Mouse (Mus musculus): ENCODE results near the gene Ctdsp1. TPM values are rescaled to one million over a fixed set of nuclear protein-coding genes. Genes with fewer than 3 reads are reported as not detected.

Gene Ctdsp1
- 82.4 and 85.4 TPM in 2 replicates for polyA plus RNA-seq (2015; fragmentation: Nextera tagmentation; extraction: Ambion mirVana)

DNA sequence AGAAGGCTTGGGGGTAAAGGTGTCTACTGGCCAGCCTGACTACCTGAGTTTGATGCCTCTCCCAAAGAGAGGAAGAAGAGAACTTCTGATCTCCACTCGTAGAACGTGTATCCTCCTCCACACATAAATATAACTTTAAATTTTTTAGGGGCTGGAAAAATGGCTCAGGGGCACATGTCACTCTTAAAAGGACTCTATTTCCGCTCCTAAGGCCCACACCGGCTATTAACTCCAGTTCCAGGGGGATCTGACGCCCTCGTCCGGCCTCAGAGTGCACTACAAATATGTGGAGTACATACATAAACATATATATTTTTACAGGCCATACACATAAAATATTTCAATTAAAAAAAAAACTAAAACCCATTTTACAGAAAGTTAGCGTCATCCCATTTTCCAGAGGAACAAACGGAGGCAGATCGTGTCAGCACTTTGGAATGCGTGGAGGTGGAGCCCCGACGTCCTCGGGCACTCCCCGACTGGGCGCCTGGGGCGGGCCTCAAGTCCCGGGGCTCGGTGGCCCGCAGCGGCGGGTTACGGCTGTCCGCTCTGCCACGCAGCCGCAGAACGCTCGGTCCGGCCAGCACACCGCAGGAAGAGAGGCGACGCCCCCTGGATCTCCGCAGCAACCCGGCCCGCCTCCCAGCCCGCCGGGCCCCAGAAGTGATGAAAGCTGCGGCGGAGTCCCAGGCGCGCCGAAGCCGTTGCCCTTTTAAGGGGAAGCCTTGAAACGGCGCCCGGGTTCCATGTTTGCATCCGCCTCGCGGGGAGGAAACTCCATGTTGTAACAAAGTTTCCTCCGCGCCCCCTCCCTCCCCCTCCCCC lies at the start of gene Ctdsp1:
TSS of gene Ctdsp1 (plus strand) at position 586 of the 825 bp plus-strand sequence.
- H3K4me1 ChIP-seq: peaks cover 61% of the 10 kb centered on the region
- peak within 1 kb of the TSS; percentile 95 for H3K9ac ChIP-seq
- H3K27ac ChIP-seq: peak within 1 kb of the TSS; percentile 99
- 2% methylated on average over 49 of the region's 51 CpGs for WGBS
- peak within 1 kb of the TSS; percentile 74 for H3K4me2 ChIP-seq
- H3K4me3 ChIP-seq: peak within 1 kb of the TSS; percentile 95
- peak; percentile 79 for ATAC-seq (ENCODE audit: insufficient number of reproducible peaks, low FRiP score, low TSS enrichment, low read depth)
- H3K27me3 ChIP-seq: no peaks in the 10 kb centered on the region
- H3K9me3 ChIP-seq: no peaks in the 10 kb centered on the region
- peaks cover 24% of the 10 kb centered on the region for H3K36me3 ChIP-seq

DNA sequence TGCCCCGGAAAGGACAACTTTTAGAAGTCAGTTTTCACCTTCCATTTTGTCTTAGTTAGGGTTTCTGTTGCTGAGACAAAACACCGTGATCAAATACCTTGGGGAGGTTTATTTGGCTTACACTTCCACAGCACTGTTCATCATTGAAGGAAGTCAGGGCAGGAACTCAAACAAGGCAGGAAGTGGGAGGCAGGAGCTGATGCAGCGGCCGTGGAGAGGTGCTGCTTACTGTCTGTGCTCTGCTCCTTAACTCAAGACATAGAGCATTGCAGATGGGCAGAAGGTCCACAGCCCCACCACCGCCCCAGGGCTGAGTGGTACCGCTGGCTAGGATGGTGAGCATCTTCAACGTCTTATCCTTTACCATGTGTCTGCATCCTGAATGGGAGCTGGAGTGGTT lies 49.4 kb upstream of the Ctdsp1 start:
- H3K27me3 ChIP-seq: no peaks in the 10 kb centered on the region
- H3K4me1 ChIP-seq: peaks cover 17% of the 10 kb centered on the region; the same call in 1 of the 2 replicates
- no peak overlapping the region for H3K4me2 ChIP-seq
- no peaks in the 10 kb centered on the region for H3K9me3 ChIP-seq
- ATAC-seq (ENCODE audit: insufficient number of reproducible peaks, low FRiP score, low TSS enrichment, low read depth): no peak
- WGBS: 84% methylated on average over 7 of the region's 7 CpGs
- H3K4me3 ChIP-seq: no peak overlapping the region
- no peak overlapping the region for H3K9ac ChIP-seq
- H3K27ac ChIP-seq: no peak overlapping the region
- H3K36me3 ChIP-seq: no peaks in the 10 kb centered on the region

DNA sequence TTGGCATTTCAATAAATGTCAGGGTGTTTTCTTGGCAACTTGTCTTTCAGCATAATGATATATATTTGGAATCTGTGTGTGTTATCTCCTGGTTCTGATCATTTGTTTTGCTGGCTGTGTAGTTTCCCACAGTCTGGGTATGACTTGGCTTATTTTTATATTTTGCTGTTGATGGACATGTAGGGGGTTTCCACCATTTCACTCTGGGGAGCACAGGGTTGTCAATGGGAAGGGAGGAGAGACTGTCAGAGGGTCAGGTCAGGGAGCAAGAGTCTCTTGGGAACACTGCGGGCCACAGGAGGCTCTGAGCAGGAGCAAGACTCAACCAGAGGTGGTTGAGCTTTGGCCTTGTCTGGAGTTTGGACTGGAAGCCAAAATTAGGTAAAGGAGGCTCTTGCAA lies 49.0 kb upstream of the Ctdsp1 start:
- ATAC-seq (ENCODE audit: insufficient number of reproducible peaks, low FRiP score, low TSS enrichment, low read depth): no peak
- Histone ChIP-seq H3K4me3 (no peak overlapping the region), H3K27ac (no peak overlapping the region)

DNA sequence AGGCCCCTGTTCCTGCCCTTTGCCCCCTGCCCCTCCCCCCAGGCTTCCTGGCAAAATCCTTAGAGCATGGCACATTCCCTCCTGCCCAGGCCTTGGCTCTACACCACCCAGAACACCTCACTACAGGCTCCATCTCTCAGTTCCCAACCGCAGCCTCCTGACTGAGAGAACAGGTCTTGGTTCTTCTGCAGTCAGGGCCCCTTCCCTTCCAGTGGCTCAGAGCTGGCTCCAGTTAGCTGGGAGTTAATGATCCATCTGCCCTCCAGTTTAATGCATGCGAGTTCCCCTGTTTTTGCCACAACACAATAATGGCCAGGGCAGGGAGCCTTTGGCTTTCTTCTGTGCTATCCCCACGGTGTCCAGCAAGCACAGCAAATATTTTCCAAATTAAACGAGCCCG lies 48.1 kb upstream of the Ctdsp1 start:
- Histone ChIP-seq H3K27ac (no peak overlapping the region), H3K36me3 (0 out of 2 replicates have a peak, but pooled peaks cover 5% of the 10 kb centered on the region), H3K4me1 (peaks cover 12% of the 10 kb centered on the region; the same call in 1 of the 2 replicates), H3K4me2 (no peak overlapping the region), H3K4me3 (no peak overlapping the region), H3K9ac (no peak overlapping the region), H3K27me3 (no peaks in the 10 kb centered on the region), H3K9me3 (no peaks in the 10 kb centered on the region)
- ATAC-seq (ENCODE audit: insufficient number of reproducible peaks, low FRiP score, low TSS enrichment, low read depth): no peak
- 63% methylated on average over 5 of the region's 5 CpGs for WGBS

More for the DNA sequence above, 49.0 kb upstream of the Ctdsp1 start:
- H3K27me3 ChIP-seq: no peaks in the 10 kb centered on the region
- 0 out of 2 replicates have a peak, but pooled peaks cover under 1% of the 10 kb centered on the region for H3K36me3 ChIP-seq
- no peak overlapping the region for H3K4me2 ChIP-seq
- WGBS: 92% methylated on average over 1 of the region's 1 CpGs
- peaks cover 17% of the 10 kb centered on the region; the same call in 1 of the 2 replicates for H3K4me1 ChIP-seq
- no peak overlapping the region for H3K9ac ChIP-seq
- no peaks in the 10 kb centered on the region for H3K9me3 ChIP-seq

DNA sequence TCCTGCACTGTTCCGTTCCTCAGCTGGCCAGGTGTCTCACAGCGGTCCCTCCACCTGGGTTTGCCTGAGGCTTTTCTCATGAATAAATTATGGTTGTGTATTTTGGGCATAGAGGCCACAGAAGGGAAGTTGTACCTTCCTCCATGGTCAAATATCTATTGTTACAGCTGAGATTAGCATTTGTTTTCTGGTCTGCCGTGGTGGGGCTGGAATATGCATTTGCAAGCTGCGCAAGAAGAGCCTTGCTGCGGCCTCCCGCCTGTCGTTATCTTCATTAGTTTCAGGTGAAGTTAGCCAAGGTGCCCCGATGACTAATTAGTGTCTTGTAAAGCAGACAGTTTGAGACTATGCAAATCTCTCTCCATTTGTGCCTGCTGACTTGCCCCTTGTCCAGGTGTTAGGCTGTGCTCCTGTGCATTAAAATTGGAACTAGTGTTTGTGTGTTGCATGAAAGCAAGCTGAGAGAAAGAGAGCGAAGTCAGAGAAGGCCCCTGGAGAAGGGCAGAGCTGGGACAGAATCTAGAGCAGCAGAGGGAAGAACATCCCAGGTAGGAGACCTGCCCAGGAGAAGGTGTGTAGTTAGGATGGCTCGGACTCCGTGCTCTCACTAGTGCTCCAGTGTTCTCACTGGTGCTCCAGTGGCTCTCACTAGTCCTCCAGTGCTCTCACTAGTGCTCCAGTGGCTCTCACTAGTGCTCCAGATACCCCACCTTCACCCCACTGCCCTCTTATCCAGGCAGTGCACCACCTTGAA lies 47.0 kb upstream of the Ctdsp1 start:
- Histone ChIP-seq H3K9ac (no peak overlapping the region), H3K36me3 (peaks cover 10% of the 10 kb centered on the region), H3K4me3 (no peak overlapping the region), H3K27ac (no peak overlapping the region), H3K4me2 (no peak overlapping the region), H3K9me3 (no peaks in the 10 kb centered on the region), H3K27me3 (no peaks in the 10 kb centered on the region), H3K4me1 (peaks cover 8% of the 10 kb centered on the region; the same call in 1 of the 2 replicates)
- ATAC-seq (ENCODE audit: insufficient number of reproducible peaks, low FRiP score, low TSS enrichment, low read depth): no peak
- 67% methylated on average over 11 of the region's 11 CpGs for WGBS

DNA sequence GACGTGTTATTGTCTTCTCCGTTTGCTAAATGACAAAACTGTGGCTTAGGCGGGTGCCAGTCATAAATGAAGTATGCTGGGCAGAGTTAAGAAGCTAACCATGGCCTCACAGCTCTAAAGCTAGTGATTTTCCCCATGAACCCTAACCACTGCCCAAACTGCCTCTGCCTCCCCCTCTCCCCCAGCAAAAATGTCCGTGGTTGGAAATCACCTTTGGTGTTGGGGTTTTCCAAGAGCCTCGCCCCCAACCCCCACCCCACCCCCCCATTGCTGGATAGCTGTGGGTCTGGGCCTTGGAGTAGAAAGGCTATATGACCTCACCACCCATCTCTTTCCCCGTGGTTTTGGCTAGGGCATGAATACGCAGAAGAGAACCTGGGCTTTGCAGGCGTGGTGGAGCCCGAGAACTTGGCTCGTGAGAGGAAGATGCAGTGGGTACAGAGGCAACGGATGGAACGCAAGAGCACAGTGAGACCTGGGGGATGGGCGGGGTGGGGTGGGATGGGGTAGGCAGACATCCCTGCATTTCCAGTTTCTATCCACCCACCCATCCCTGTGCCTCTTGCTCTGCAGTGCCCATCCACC lies 40.0 kb upstream of the Ctdsp1 start:
- Histone ChIP-seq H3K27ac (no peak overlapping the region), H3K36me3 (peaks cover 45% of the 10 kb centered on the region)

DNA sequence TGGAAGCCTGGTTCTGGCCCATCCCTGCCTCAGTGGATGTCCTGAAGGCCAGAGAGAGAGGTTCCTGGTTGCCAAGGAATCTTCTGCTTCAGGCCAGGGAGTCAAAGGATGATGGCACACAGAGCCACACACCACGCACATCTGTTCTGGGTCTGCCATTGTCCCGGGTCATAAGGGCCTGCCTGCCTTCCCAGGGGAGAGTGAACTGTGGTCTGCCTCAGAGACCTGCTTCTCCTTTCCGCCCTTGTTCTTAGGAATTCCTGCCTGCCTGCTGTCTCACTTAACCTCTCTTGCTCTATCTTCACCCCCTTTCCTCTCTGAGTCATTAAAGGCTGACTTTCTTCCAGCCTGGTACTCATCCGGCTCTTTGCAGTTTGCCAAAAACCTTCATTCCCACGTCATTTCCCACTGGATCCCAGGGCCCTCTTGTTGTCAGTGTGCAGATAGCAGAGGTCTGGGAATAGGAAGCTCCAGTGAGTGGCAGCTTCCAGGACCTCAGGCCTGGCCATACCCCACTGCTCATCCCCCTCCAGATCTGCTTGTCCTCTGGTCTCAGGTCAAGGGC lies 38.7 kb upstream of the Ctdsp1 start:
- no peak for ATAC-seq (ENCODE audit: insufficient number of reproducible peaks, low FRiP score, low TSS enrichment, low read depth)
- H3K9me3 ChIP-seq: no peaks in the 10 kb centered on the region
- WGBS: 80% methylated on average over 5 of the region's 5 CpGs
- no peak overlapping the region for H3K4me3 ChIP-seq
- no peaks in the 10 kb centered on the region for H3K4me1 ChIP-seq
- no peaks in the 10 kb centered on the region for H3K27me3 ChIP-seq
- H3K36me3 ChIP-seq: peaks cover 42% of the 10 kb centered on the region
- H3K9ac ChIP-seq: no peak overlapping the region
- H3K27ac ChIP-seq: no peak overlapping the region
- H3K4me2 ChIP-seq: no peak overlapping the region

More for the DNA sequence above, 40.0 kb upstream of the Ctdsp1 start:
- H3K4me2 ChIP-seq: no peak overlapping the region
- no peaks in the 10 kb centered on the region for H3K4me1 ChIP-seq
- H3K9me3 ChIP-seq: no peaks in the 10 kb centered on the region
- no peak overlapping the region for H3K4me3 ChIP-seq
- 86% methylated on average over 13 of the region's 13 CpGs for WGBS
- ATAC-seq (ENCODE audit: insufficient number of reproducible peaks, low FRiP score, low TSS enrichment, low read depth): no peak
- no peak overlapping the region for H3K9ac ChIP-seq
- H3K27me3 ChIP-seq: no peaks in the 10 kb centered on the region

DNA sequence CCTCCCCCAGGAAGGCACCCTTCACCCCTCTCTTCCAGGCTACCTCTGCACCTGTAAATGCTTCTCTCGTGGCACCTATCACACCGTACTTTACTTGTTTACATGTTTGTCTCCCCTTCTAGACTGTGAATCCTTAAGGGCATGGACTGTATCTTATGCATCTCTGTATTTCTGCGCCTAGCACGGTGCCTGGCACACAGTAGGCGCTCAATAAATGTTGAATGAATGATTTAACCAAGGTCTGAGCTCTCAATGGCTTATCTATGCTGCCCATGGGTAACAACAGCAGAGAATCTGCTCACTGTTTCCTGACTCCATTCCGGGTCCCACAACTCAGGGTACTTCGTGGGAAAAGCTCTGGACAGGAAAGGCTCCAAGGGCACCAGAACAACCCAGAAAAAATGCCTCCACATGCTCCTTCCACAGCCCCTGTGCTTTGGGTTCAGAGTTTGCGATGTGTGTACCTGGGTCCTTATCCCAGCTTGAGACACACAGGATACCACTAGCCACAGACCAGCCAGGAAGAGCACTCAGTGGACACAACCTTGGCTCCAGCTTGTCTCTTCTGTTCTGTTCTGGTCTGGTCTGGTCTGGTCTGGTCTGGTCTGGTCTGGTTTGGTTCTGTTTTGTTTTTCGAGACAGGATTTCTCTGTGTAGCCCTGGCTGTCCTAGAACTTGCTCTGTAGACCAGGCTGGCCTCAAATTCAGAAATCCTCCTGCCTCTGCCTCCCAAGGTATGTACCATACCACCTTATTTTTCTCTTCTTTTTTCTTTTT lies 37.7 kb upstream of the Ctdsp1 start:
- H3K36me3 ChIP-seq: peaks cover 40% of the 10 kb centered on the region
- no peak overlapping the region for H3K9ac ChIP-seq
- 91% methylated on average over 9 of the region's 9 CpGs for WGBS
- H3K27me3 ChIP-seq: no peaks in the 10 kb centered on the region
- no peak for ATAC-seq (ENCODE audit: insufficient number of reproducible peaks, low FRiP score, low TSS enrichment, low read depth)
- no peak overlapping the region for H3K27ac ChIP-seq
- H3K4me2 ChIP-seq: no peak overlapping the region
- no peaks in the 10 kb centered on the region for H3K4me1 ChIP-seq
- no peak overlapping the region for H3K4me3 ChIP-seq
- no peaks in the 10 kb centered on the region for H3K9me3 ChIP-seq

DNA sequence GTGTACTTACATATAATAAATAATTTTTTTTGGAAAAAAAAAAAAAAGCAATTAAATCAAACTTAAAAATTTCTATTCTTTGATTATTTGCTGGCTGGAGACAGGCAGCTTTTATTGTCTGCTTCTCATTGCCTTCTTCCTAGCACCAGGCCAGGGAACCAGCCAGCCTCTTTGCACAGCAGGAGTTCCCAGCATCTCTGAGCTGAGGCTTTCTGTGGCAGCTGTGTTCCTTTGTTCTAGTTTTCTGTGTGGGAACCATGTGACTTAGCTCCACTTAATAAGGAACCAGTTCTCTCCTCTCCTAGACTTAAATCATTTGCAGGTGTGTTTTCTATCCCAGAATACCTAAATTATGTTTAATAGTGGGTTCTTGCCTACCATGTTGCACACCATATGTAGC lies 33.8 kb upstream of the Ctdsp1 start:
- ATAC-seq (ENCODE audit: insufficient number of reproducible peaks, low FRiP score, low TSS enrichment, low read depth): no peak
- Histone ChIP-seq H3K9me3 (no peaks in the 10 kb centered on the region), H3K4me3 (no peak overlapping the region)

DNA sequence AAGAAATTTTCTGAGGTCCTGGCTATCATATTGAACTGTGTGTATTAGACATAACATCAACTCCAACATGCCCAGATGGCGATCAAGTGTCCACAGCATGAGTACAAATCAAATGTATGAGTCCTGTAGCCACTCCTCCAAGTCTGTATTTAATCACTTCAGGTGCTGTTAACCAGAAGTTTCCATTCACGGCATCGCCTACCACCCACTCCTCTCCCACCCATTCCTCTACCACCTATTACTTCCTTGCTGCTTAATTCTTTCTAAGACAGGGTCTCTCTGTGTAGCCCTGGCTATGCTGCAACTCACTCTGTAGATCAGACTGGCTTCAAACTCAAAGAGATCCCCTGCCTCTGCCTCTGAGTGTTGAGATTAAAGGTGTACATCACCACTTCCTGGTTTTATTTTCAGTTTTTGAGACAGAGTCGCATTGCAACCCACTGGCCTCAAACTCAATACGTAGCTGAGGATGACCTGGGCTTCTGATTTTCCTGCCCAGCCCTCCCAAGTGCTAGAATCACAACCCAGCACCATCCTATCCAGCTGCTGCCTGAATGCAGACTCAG lies 31.3 kb upstream of the Ctdsp1 start:
- Histone ChIP-seq H3K9me3 (no peaks in the 10 kb centered on the region), H3K27me3 (no peaks in the 10 kb centered on the region), H3K9ac (no peak overlapping the region), H3K4me3 (no peak overlapping the region), H3K27ac (no peak overlapping the region), H3K36me3 (no peaks in the 10 kb centered on the region), H3K4me1 (peaks cover 16% of the 10 kb centered on the region), H3K4me2 (no peak overlapping the region)
- WGBS: 67% methylated on average over 5 of the region's 5 CpGs
- no peak for ATAC-seq (ENCODE audit: insufficient number of reproducible peaks, low FRiP score, low TSS enrichment, low read depth)

More for the DNA sequence above, 33.8 kb upstream of the Ctdsp1 start:
- no peak overlapping the region for H3K27ac ChIP-seq
- peaks cover 8% of the 10 kb centered on the region for H3K4me1 ChIP-seq
- no peaks in the 10 kb centered on the region for H3K27me3 ChIP-seq
- peaks cover 13% of the 10 kb centered on the region; the same call in 1 of the 2 replicates for H3K36me3 ChIP-seq
- H3K9ac ChIP-seq: no peak overlapping the region
- no peak overlapping the region for H3K4me2 ChIP-seq

DNA sequence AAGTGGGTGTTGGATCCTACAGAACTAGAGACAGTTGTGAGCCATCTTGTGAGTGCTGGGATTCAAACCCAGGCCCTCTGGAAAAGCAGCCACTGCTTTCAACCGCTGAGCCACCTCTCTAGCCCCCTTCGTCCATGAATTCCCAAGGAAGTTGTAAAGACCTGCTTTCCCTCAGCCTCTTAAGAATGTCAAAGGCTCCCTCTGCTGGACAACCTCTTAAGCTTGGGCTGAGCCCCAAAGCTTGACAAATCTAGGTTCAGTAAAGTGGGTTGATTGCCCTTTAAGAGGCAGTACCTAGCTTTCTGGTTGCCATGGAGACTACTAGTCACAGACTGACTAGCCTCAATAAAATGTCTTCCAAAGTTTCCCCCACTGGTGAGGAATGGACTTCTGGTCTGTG lies 29.5 kb upstream of the Ctdsp1 start, which contains the start of gene Catip:
TSS of gene Catip (plus strand) at position 297 of the 400 bp plus-strand sequence.
- H3K27ac ChIP-seq: peak within 1 kb of the TSS; percentile 38; the same call in 1 of the 2 replicates
- peaks cover 16% of the 10 kb centered on the region for H3K4me1 ChIP-seq
- H3K36me3 ChIP-seq: no peaks in the 10 kb centered on the region
- ATAC-seq (ENCODE audit: insufficient number of reproducible peaks, low FRiP score, low TSS enrichment, low read depth): peak; percentile 75
- H3K4me2 ChIP-seq: no peak within 1 kb of the TSS
- H3K4me3 ChIP-seq: 0 out of 2 replicates have a peak within 1 kb of the TSS, but pooled peaks have one; percentile 4
- 0% methylated on average over 2 of the region's 2 CpGs for WGBS
- no peaks in the 10 kb centered on the region for H3K27me3 ChIP-seq
- H3K9ac ChIP-seq: 0 out of 2 replicates have a peak within 1 kb of the TSS, but pooled peaks have one; percentile 1
- H3K9me3 ChIP-seq: no peaks in the 10 kb centered on the region

Data from limb, embryonic 15.5 days (tissue).